Mouse (Mus musculus) MEL (cell line): ENCODE measurements around the gene Gm614. TPM values are rescaled to one million over a fixed set of nuclear protein-coding genes. Genes with fewer than 3 reads are reported as not detected.
A peak's percentile ranks its signal among the peaks of the same experiment; 100 is the strongest.

Source experiments
- DNase-seq: peaks from one replicate; pipeline ENCODE4 v3.0.0; 2011; ENCODE audit warnings: low read depth, low spot score
- H3K27ac ChIP-seq: 2 replicates; pipeline ENCODE4 v1.5.1; 2012; ENCODE audit warnings: low read depth, mild to moderate bottlenecking, control low read depth, low read length, moderate library complexity; ENCODE audit not compliant: control insufficient read depth
- H3K27me3 ChIP-seq, 2 experiments: fragments of 150-350 bp in 1 of 2; sonication (generic) in 1 of 2; 2 replicates each; pipeline ENCODE4 v1.6.1; 2012; ENCODE audit warnings: low read length in 2 of 2, mild to moderate bottlenecking in 2 of 2, improper control_type of control experiment in 1 of 2, moderate library complexity in 1 of 2; ENCODE audit not compliant: insufficient read depth in 2 of 2, control insufficient read depth in 1 of 2
- H3K36me3 ChIP-seq, 2 experiments: 2 replicates each; pipeline ENCODE4 v1.6.1; 2012 to 2014; ENCODE audit warnings: low read length in 2 of 2, improper control_type of control experiment in 1 of 2, inconsistent platforms in 1 of 2, mild to moderate bottlenecking in 1 of 2; ENCODE audit not compliant: insufficient read depth in 2 of 2, control insufficient read depth in 1 of 2
- H3K4me1 ChIP-seq, 2 experiments: fragments of 150-350 bp in 1 of 2; sonication (generic) in 1 of 2; 2 replicates each; pipeline ENCODE4 v1.6.1; 2012; ENCODE audit warnings: low read length in 2 of 2, improper control_type of control experiment in 1 of 2, mild to moderate bottlenecking in 1 of 2; ENCODE audit not compliant: insufficient read depth in 2 of 2, control insufficient read depth in 1 of 2
- H3K4me3 ChIP-seq, 2 experiments: fragments of 150-350 bp in 1 of 2; sonication (generic) in 1 of 2; 2 replicates each; pipeline ENCODE4 v1.5.1; 2012; ENCODE audit warnings: low read depth in 2 of 2, low read length in 2 of 2, mild to moderate bottlenecking in 2 of 2, moderate library complexity in 2 of 2, control low read depth in 1 of 2, improper control_type of control experiment in 1 of 2; ENCODE audit not compliant: control insufficient read depth in 1 of 2, insufficient read depth in 1 of 2
- H3K79me2 ChIP-seq: 2 replicates; pipeline ENCODE4 v1.6.1; 2012; ENCODE audit warnings: mild to moderate bottlenecking, low read length, moderate library complexity; ENCODE audit not compliant: control insufficient read depth, poor library complexity, insufficient read depth
- H3K9ac ChIP-seq: 2 replicates; pipeline ENCODE4 v1.6.1; 2012; ENCODE audit warnings: low read depth, mild to moderate bottlenecking, control low read depth, low read length, moderate library complexity; ENCODE audit not compliant: control insufficient read depth, poor library complexity, severe bottlenecking
- H3K9me3 ChIP-seq: fragments of 150-350 bp; sonication (generic); replicated peaks from 2 replicates; pipeline ENCODE4 v1.6.1; 2012; ENCODE audit warnings: mild to moderate bottlenecking, low read length, improper control_type of control experiment, moderate library complexity; ENCODE audit not compliant: insufficient read depth
- CHD1 ChIP-seq: IDR thresholded peaks from 2 replicates; pipeline ENCODE4 v1.6.1; 2012; ENCODE audit warnings: low read depth, mild to moderate bottlenecking, inconsistent platforms, low read length, improper control_type of control experiment
- CHD2 ChIP-seq: IDR thresholded peaks from 2 replicates; pipeline ENCODE4 v1.6.1; 2011; ENCODE audit warnings: low read length, improper control_type of control experiment
- CTCF ChIP-seq, 3 experiments: IDR thresholded peaks in 2 of 3; conservative IDR thresholded peaks in 1 of 3; 2 replicates each; pipeline ENCODE4 v1.5.1; 2011 to 2012; ENCODE audit warnings: low read length in 3 of 3, low read depth in 2 of 3, mild to moderate bottlenecking in 2 of 3, improper control_type of control experiment in 1 of 3, inconsistent platforms in 1 of 3, mixed read lengths in 1 of 3, moderate library complexity in 1 of 3; ENCODE audit not compliant: control insufficient read depth in 1 of 3, insufficient read depth in 1 of 3, poor library complexity in 1 of 3, severe bottlenecking in 1 of 3
- EP300 ChIP-seq, 2 experiments: IDR thresholded peaks; 2 replicates each; pipeline ENCODE4 v1.6.1; 2011; ENCODE audit warnings: improper control_type of control experiment in 2 of 2, low read length in 2 of 2, low read depth in 1 of 2, mild to moderate bottlenecking in 1 of 2
- ETS1 ChIP-seq: IDR thresholded peaks from 2 replicates; pipeline ENCODE4 v1.6.1; 2012; ENCODE audit warnings: low read depth, mild to moderate bottlenecking, inconsistent platforms, low read length, improper control_type of control experiment, moderate library complexity
- MYB ChIP-seq: IDR thresholded peaks from 2 replicates; pipeline ENCODE4 v1.6.1; 2011; ENCODE audit warnings: mild to moderate bottlenecking, low read depth, low read length, improper control_type of control experiment
- NELFE ChIP-seq: IDR thresholded peaks from 2 replicates; pipeline ENCODE4 v1.6.1; 2011; ENCODE audit warnings: low read depth, low read length, improper control_type of control experiment
- RCOR1 ChIP-seq: IDR thresholded peaks from 2 replicates; pipeline ENCODE4 v1.6.1; 2012; ENCODE audit warnings: low read depth, mild to moderate bottlenecking, inconsistent platforms, low read length, improper control_type of control experiment
- SMC3 ChIP-seq: IDR thresholded peaks from 2 replicates; pipeline ENCODE4 v1.6.1; 2011; ENCODE audit warnings: low read depth, low read length, improper control_type of control experiment
- TAL1 ChIP-seq: IDR thresholded peaks from 2 replicates; pipeline ENCODE4 v1.6.1; 2012; ENCODE audit warnings: mild to moderate bottlenecking, inconsistent platforms, low read length, moderate library complexity, mixed read lengths
- TCF12 ChIP-seq: IDR thresholded peaks from 2 replicates; pipeline ENCODE4 v1.6.1; 2014; ENCODE audit warnings: low read depth, mild to moderate bottlenecking, inconsistent platforms, low read length, improper control_type of control experiment, moderate library complexity
- polyA plus RNA-seq, 2 experiments: library from polyadenylated mRNA; stranded (reverse) in 1 of 2; unstranded in 1 of 2; fragments of >175 nt in 1 of 2; fragments of >200 nt in 1 of 2; gene quantifications; 2 replicates each; pipeline versions ENCODE4 v1.2.1 to v1.2.4; 2012; ENCODE audit warnings: low replicate concordance in 2 of 2, low read depth in 1 of 2; ENCODE audit not compliant: insufficient read length in 2 of 2, insufficient read depth in 1 of 2, missing spikeins in 1 of 2
- total RNA-seq: library from RNA; depleted of rRNA; stranded (reverse); fragments of 300-350 nt; gene quantifications from 2 replicates; pipeline ENCODE4 v1.2.3, GENCODE M21; 2012

The Gm614 gene
- total and polyA plus RNA-seq, 3 experiments = not detected

GRCm38 (mm10) chrX:101266631-101267030 lies 2.8 kb upstream of the Gm614 start:
- H3K9me3 ChIP-seq = no peaks in the 10 kb centered on the region
- DNase-seq = no peak
- peaks cover 0 to 7% of the 10 kb centered on the region in 2 experiments; a peak in 2 of 4 replicates for H3K36me3 ChIP-seq
- TF ChIP-seq RCOR1 (no peak), CHD1 (no peak), EP300 (IDR thresholded peaks at IDR 0.05; ENCODE audit: low read depth in 1 of 2, low read length in 2 of 2) (no peak), SMC3 (no peak)
- no peak overlapping the region for H3K4me3 ChIP-seq
- H3K79me2 ChIP-seq = no peaks in the 10 kb centered on the region
- no peaks in the 10 kb centered on the region for H3K27me3 ChIP-seq
- no peak overlapping the region for H3K9ac ChIP-seq
- H3K27ac ChIP-seq = no peak overlapping the region
- peaks cover 4 to 8% of the 10 kb centered on the region in 2 experiments; a peak in 3 of 4 replicates for H3K4me1 ChIP-seq

- Histone ChIP-seq H3K9ac (no peak overlapping the region), H3K27me3 (no peaks in the 10 kb centered on the region), H3K4me3 (no peak overlapping the region), H3K27ac (peak overlapping the region; percentile 16), H3K79me2 (no peaks in the 10 kb centered on the region; the same call in 1 of the 2 replicates), H3K9me3 (no peaks in the 10 kb centered on the region), H3K36me3 (peaks cover 0 to 18% of the 10 kb centered on the region in 2 experiments; a peak in 2 of 4 replicates), H3K4me1 (peaks cover 4 to 16% of the 10 kb centered on the region in 2 experiments; a peak in 3 of 4 replicates)
- DNase-seq = peak; percentile 22
- 0 out of 2 replicates have a peak, but pooled peaks have one; percentile 12 for TF ChIP-seq TAL1
- TF ChIP-seq TCF12 = peak; percentile 59; the same call in 1 of the 2 replicates
- TF ChIP-seq ETS1 = peak; percentile 47; the same call in 1 of the 2 replicates
- TF ChIP-seq NELFE = no peak
- no peak for TF ChIP-seq SMC3
- peak; percentile 42; the same call in 1 of the 2 replicates for TF ChIP-seq RCOR1
- peak; percentile 46; the same call in 1 of the 2 replicates for TF ChIP-seq CHD2
- TF ChIP-seq EP300 (IDR thresholded peaks at IDR 0.05; ENCODE audit: low read depth in 1 of 2, low read length in 2 of 2) = peak in 1 of 2 experiments; percentile 66; a peak in 3 of 4 replicates
Observed at GRCm38 (mm10) chrX:101260441-101261325, 3.1 kb downstream of the Gm614 start.

GRCm38 (mm10) chrX:101256603-101257002 lies 7.2 kb downstream of the Gm614 start:
- Histone ChIP-seq H3K79me2 (no peaks in the 10 kb centered on the region; the same call in none of the 2 replicates), H3K36me3 (peaks cover 0 to 13% of the 10 kb centered on the region in 2 experiments; a peak in 2 of 4 replicates), H3K4me3 (no peak overlapping the region), H3K27ac (no peak overlapping the region), H3K9ac (no peak overlapping the region), H3K9me3 (no peaks in the 10 kb centered on the region), H3K27me3 (no peaks in the 10 kb centered on the region), H3K4me1 (peaks cover 0 to 19% of the 10 kb centered on the region in 2 experiments; a peak in 2 of 4 replicates)
- TF ChIP-seq MYB (no peak), CTCF (IDR thresholded peaks at IDR 0.05 in 2 of 3, conservative IDR thresholded peaks at IDR 0.05 in 1 of 3; ENCODE audit: control insufficient read depth in 1 of 3, insufficient read depth in 1 of 3, low read depth in 2 of 3, low read length in 3 of 3, poor library complexity in 1 of 3, severe bottlenecking in 1 of 3) (peak in 2 of 3 experiments; percentile 12 to 42; a peak in 3 of 6 replicates)
- no peak for DNase-seq
